Mouse (Mus musculus): ENCODE data around the gene Tpk1.

GRCm38 (mm10) chr6:43363917-43364316 is 302.2 kb downstream of the Tpk1 start:
- TF ChIP-seq CTCF (IDR thresholded peaks at IDR 0.05) (no peak), EP300 (IDR thresholded peaks at IDR 0.05) (no peak)

Measured in lung, postnatal 0 days (tissue).